In genomic region chrX:152342903-152343302, GRCm38 (mm10) we compare ENCODE assay signal across 9 mouse cellular contexts. TPM values are rescaled to one million over a fixed set of nuclear protein-coding genes. Genes with fewer than 3 reads are reported as not detected.
DNase-seq lines count a peak whose midpoint lies in the region; ATAC-seq and TF ChIP-seq lines count a peak whose summit lies in the region.
"Had no signal": no experiment of that assay in that cellular context is flagged by ENCODE, and none has a peak within 500 bp of the region (broad histone marks: within the 10 kb centered on the region; RNA-seq: fewer than 3 reads in every experiment).

No protein-coding gene starts in this region.

- TF ChIP-seq CTCF in G1E (IDR thresholded peaks at IDR 0.05; ENCODE audit: low read depth, low read length), result no peak

- H3K4me3 ChIP-seq in heart, embryonic 15.5 days, result peak overlapping the region; percentile 69
- H3K4me3 ChIP-seq in G1E (ENCODE audit: low read depth, low read length), result peak overlapping the region; percentile 77
- peak overlapping the region; percentile 59 for H3K4me3 ChIP-seq in hindbrain, embryonic 12.5 days
- H3K4me3 ChIP-seq in midbrain, embryonic 10.5 days, result peak overlapping the region; percentile 70

- peaks cover 41% of the 10 kb centered on the region for H3K27me3 ChIP-seq in heart, embryonic 15.5 days
- peaks cover 9% of the 10 kb centered on the region; the same call in 1 of the 2 replicates for H3K27me3 ChIP-seq in G1E (ENCODE audit: insufficient read depth, low read length)
- peaks cover 93% of the 10 kb centered on the region for H3K27me3 ChIP-seq in hindbrain, embryonic 12.5 days
- H3K27me3 ChIP-seq in midbrain, embryonic 10.5 days (ENCODE audit: low read depth, poor library complexity, severe bottlenecking), result peaks cover 100% of the 10 kb centered on the region

- peak overlapping the region; percentile 62 for H3K4me2 ChIP-seq in heart, embryonic 15.5 days
- H3K4me2 ChIP-seq in hindbrain, embryonic 12.5 days (replicated peaks), result peak overlapping the region; percentile 46

- no peaks in the 10 kb centered on the region for H3K9me3 ChIP-seq in heart, embryonic 15.5 days (replicated peaks)
- H3K9me3 ChIP-seq in G1E (replicated peaks), result no peaks in the 10 kb centered on the region
- H3K9me3 ChIP-seq in hindbrain, embryonic 12.5 days (replicated peaks), result no peaks in the 10 kb centered on the region
- no peaks in the 10 kb centered on the region for H3K9me3 ChIP-seq in midbrain, embryonic 10.5 days (replicated peaks)

- DNase-seq in heart, postnatal 10 days, result no peak
- no peak for DNase-seq in G1E (ENCODE audit: low spot score)
- DNase-seq in midbrain, embryonic 10.5 days (ENCODE audit: low spot score), result no peak
- no peak for DNase-seq in c-Kit-positive CD71-positive TER-119-positive erythroid progenitor cells, embryonic 14.5 days (ENCODE audit: low spot score)
- no peak for DNase-seq in embryo, embryonic 9.5 days (ENCODE audit: extremely low spot score)
- no peak for DNase-seq in retina, postnatal 1 day

- no peak overlapping the region for H3K9ac ChIP-seq in heart, embryonic 15.5 days
- no peak overlapping the region for H3K9ac ChIP-seq in hindbrain, embryonic 12.5 days

- peak overlapping the region; percentile 86 for H3K27ac ChIP-seq in heart, embryonic 15.5 days
- H3K27ac ChIP-seq in hindbrain, embryonic 12.5 days, result peak overlapping the region; percentile 77
- peak overlapping the region; percentile 91 for H3K27ac ChIP-seq in midbrain, embryonic 10.5 days (replicated peaks)

- ATAC-seq in heart, embryonic 15.5 days (replicated peaks; ENCODE audit: insufficient number of reproducible peaks, insufficient read depth, low FRiP score, low read depth), result no peak
- ATAC-seq in G1E (ENCODE audit: extremely low read depth, insufficient number of reproducible peaks, low FRiP score, poor library complexity, severe bottlenecking), result no peak
- ATAC-seq in hindbrain, embryonic 12.5 days (ENCODE audit: low FRiP score), result no peak

- H3K36me3 ChIP-seq in heart, embryonic 15.5 days, result 0 out of 2 replicates have a peak, but pooled peaks cover 5% of the 10 kb centered on the region
- H3K36me3 ChIP-seq in G1E (replicated peaks), result peaks cover 25% of the 10 kb centered on the region
- H3K36me3 ChIP-seq in hindbrain, embryonic 12.5 days, result peaks cover 24% of the 10 kb centered on the region
- H3K36me3 ChIP-seq in midbrain, embryonic 10.5 days, result peaks cover 43% of the 10 kb centered on the region

- peaks cover 8% of the 10 kb centered on the region; the same call in 1 of the 2 replicates for H3K4me1 ChIP-seq in heart, embryonic 15.5 days (replicated peaks)
- peaks cover 5% of the 10 kb centered on the region; the same call in 1 of the 2 replicates for H3K4me1 ChIP-seq in G1E (ENCODE audit: insufficient read depth, low read depth, low read length)
- H3K4me1 ChIP-seq in hindbrain, embryonic 12.5 days, result peaks cover 10% of the 10 kb centered on the region
- peaks cover 15% of the 10 kb centered on the region for H3K4me1 ChIP-seq in midbrain, embryonic 10.5 days

- 27% methylated on average over 6 of the region's 6 CpGs for WGBS in heart, embryonic 15.5 days
- 30% methylated on average over 6 of the region's 6 CpGs for WGBS in hindbrain, embryonic 12.5 days
- 36% methylated on average over 6 of the region's 6 CpGs for WGBS in midbrain, embryonic 10.5 days

- intact Hi-C loops in heart, postnatal 10 days (cut with DNase I), result no loop called here

RNA-seq across cellular contexts. Expression of gene Tspyl2, which starts 0.7 kb away (rescaled TPM):
- 15.6 and 18.3 TPM in 2 replicates for polyA plus RNA-seq in heart, embryonic 15.5 days (2015; fragmentation: Nextera tagmentation; extraction: Ambion mirVana)
- total RNA-seq in heart, postnatal 10 days (2021), result 10 to 100 TPM; 12.6 to 14.2 TPM
- 19.2 and 20.2 TPM in 2 replicates for total RNA-seq in G1E (2014; fragmentation: Nextera tagmentation)
- total RNA-seq in G1E (2017), result 18.3 and 22.4 TPM in 2 replicates
- polyA plus RNA-seq in G1E (2012), result 8.1 and 8.7 TPM in 2 replicates
- polyA plus RNA-seq in hindbrain, embryonic 12.5 days (2016; fragmentation: Nextera tagmentation; extraction: Ambion mirVana), result 46.4 and 47.5 TPM in 2 replicates
- 31.9 and 35.2 TPM in 2 replicates for polyA plus RNA-seq in midbrain, embryonic 10.5 days (2016; fragmentation: Nextera tagmentation; extraction: Ambion mirVana)

RNA-seq across cellular contexts. Expression of gene Kantr, which starts 15.6 kb away (rescaled TPM):
- 6.7 and 8.9 TPM in 2 replicates for polyA plus RNA-seq in heart, embryonic 15.5 days (2015; fragmentation: Nextera tagmentation; extraction: Ambion mirVana)
- 1 to 10 TPM; 3.1 to 3.6 TPM for total RNA-seq in heart, postnatal 10 days (2021)
- total RNA-seq in G1E (2014; fragmentation: Nextera tagmentation) (38.4 and 39.6 TPM in 2 replicates), G1E (2017) (2.1 and 2.7 TPM in 2 replicates)
- polyA plus RNA-seq in G1E (2012), result 0.21 and 0.58 TPM in 2 replicates
- 21.3 and 22.2 TPM in 2 replicates for polyA plus RNA-seq in hindbrain, embryonic 12.5 days (2016; fragmentation: Nextera tagmentation; extraction: Ambion mirVana)
- 14.8 and 16.8 TPM in 2 replicates for polyA plus RNA-seq in midbrain, embryonic 10.5 days (2016; fragmentation: Nextera tagmentation; extraction: Ambion mirVana)

RNA-seq across cellular contexts. Expression of gene Gpr173, which starts 25.6 kb away (rescaled TPM):
- polyA plus RNA-seq in heart, embryonic 15.5 days (2015; fragmentation: Nextera tagmentation; extraction: Ambion mirVana), result 2.4 and 2.7 TPM in 2 replicates
- 1 to 10 TPM; 2.3 to 2.4 TPM for total RNA-seq in heart, postnatal 10 days (2021)
- total RNA-seq in G1E (2014; fragmentation: Nextera tagmentation) (not detected in 2 replicates), G1E (2017) (under 0.01 and 0.05 TPM in 2 replicates)
- not detected in 2 replicates for polyA plus RNA-seq in G1E (2012)
- polyA plus RNA-seq in hindbrain, embryonic 12.5 days (2016; fragmentation: Nextera tagmentation; extraction: Ambion mirVana), result 7.7 and 8.2 TPM in 2 replicates
- 4.4 and 7.1 TPM in 2 replicates for polyA plus RNA-seq in midbrain, embryonic 10.5 days (2016; fragmentation: Nextera tagmentation; extraction: Ambion mirVana)
- total RNA-seq: neutrophil, adult 5-6 weeks had no signal
